Mouse (Mus musculus): ENCODE measurements around the gene Cacna1b.

- TF ChIP-seq CTCF (IDR thresholded peaks at IDR 0.05; ENCODE audit: low read depth, low read length) (no peak), TAL1 (conservative IDR thresholded peaks at IDR 0.05; ENCODE audit: low read depth, low read length) (no peak), POLR2AphosphoS5 (IDR thresholded peaks at IDR 0.05; ENCODE audit: insufficient replicate concordance, low read depth, low read length) (no peak), GATA2 (IDR thresholded peaks at IDR 0.05; ENCODE audit: borderline replicate concordance, low read depth, low read length) (no peak)
Measured at GRCm38 (mm10) chr2:24589426-24589825, 173.5 kb downstream of the Cacna1b start.
